Mouse (Mus musculus): ENCODE results near the gene Trappc6a. TPM values are rescaled to one million over a fixed set of nuclear protein-coding genes. Genes with fewer than 3 reads are reported as not detected.

Trappc6a gene
- polyA plus RNA-seq, 1 experiment from 2014 or later: 51.7 TPM

- Histone ChIP-seq H3K27ac (replicated peaks; ENCODE audit: low read depth, low read length) (peak overlapping the region; percentile 78), H3K4me1 (ENCODE audit: control insufficient read depth, insufficient read depth, low read length) (peaks cover 12% of the 10 kb centered on the region), H3K36me3 (replicated peaks; ENCODE audit: control insufficient read depth, insufficient read depth, low read depth, low read length) (peaks cover 8% of the 10 kb centered on the region), H3K27me3 (ENCODE audit: control insufficient read depth, insufficient read depth, low read length) (no peaks in the 10 kb centered on the region), H3K9me3 (replicated peaks; ENCODE audit: control insufficient read depth, low read length) (no peaks in the 10 kb centered on the region), H3K4me3 (ENCODE audit: low read depth, low read length) (peak overlapping the region; percentile 96), H3K4me2 (ENCODE audit: low read depth, low read length) (peak overlapping the region; percentile 87), H3K9ac (replicated peaks; ENCODE audit: low read length) (peak overlapping the region; percentile 94)
- WGBS: under 1% methylated on average over 102 of the region's 102 CpGs
- DNase-seq (ENCODE audit: low spot score): peak; percentile 96
- peak; percentile 37; the same call in 1 of the 2 replicates for ATAC-seq (replicated peaks; ENCODE audit: insufficient number of reproducible peaks, low FRiP score, low TSS enrichment, low read depth)
Observed at GRCm38 (mm10) chr7:19561765-19562642, 53.8 kb downstream of the Trappc6a start.

DNA sequence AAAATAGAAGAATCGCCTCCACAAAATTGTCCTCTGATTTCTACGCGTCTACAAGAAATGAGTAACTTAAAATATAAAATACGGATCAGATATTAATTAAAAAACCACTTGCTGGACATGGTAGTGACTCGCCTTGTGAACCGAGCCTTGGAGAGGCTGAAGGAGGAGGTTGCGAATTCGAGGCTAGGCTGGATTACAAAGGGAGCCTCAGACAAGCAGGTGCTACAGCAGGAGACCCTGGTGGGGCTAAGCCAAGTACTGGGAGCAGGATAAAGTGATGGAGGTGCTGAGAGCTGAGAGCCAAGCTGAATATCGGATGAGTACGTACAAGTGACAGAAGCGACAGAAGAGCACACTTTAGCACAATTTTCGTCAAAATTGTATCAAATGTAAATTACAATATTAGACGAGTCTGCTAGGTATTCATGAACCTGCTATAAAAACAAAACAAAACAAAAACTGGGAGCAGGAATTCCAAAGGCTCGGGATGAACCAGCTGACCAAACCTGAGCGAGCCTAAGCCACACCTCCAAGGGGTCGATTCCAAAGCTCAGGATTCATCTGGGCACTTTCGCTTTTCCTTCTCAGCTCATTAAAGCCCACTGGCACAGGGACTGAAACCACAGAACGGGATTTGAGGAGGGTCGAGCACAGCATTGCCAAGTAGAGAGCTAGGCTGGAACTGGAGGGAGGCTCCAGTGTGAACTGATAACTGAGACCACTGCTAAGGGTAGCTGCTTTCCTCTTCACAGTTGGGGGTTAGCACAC, 54.6 kb downstream of the Trappc6a start, which contains the start of gene Ppp1r37:
TSS of gene Ppp1r37 (minus strand) at position 434 of the 768 bp plus-strand sequence.
- 4% methylated on average over 19 of the region's 19 CpGs for WGBS
- Histone ChIP-seq H3K27ac (replicated peaks; ENCODE audit: low read depth, low read length) (peak within 1 kb of the TSS; percentile 78), H3K9ac (replicated peaks; ENCODE audit: low read length) (peak within 1 kb of the TSS; percentile 94), H3K9me3 (replicated peaks; ENCODE audit: control insufficient read depth, low read length) (no peaks in the 10 kb centered on the region), H3K4me3 (ENCODE audit: low read depth, low read length) (peak within 1 kb of the TSS; percentile 96), H3K4me2 (ENCODE audit: low read depth, low read length) (peak within 1 kb of the TSS; percentile 87), H3K27me3 (ENCODE audit: control insufficient read depth, insufficient read depth, low read length) (no peaks in the 10 kb centered on the region), H3K4me1 (ENCODE audit: control insufficient read depth, insufficient read depth, low read length) (peaks cover 12% of the 10 kb centered on the region), H3K36me3 (replicated peaks; ENCODE audit: control insufficient read depth, insufficient read depth, low read depth, low read length) (peaks cover 8% of the 10 kb centered on the region)
- DNase-seq (ENCODE audit: low spot score): peak; percentile 62
- no peak; the same call in 1 of the 2 replicates for ATAC-seq (replicated peaks; ENCODE audit: insufficient number of reproducible peaks, low FRiP score, low TSS enrichment, low read depth)

DNA sequence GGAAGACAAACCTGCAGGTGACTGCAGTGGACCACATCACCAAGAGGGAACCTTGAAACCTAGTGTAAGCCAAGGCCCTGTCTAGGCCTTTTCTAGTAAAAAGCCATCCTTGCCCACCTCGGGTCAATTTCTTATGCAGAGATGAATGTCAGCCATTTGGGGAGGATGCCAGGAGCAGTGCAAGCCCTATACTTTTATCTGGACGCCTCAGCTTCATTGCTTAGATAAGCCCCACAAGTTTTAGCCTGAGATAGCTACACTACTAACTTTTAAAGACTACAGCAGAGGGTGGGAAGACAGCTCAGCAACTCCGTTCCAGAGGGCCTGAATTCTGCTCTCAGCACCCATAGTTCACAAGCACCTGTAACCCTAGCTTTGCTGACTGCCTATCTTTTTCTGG, 55.7 kb downstream of the Trappc6a start:
- Histone ChIP-seq H3K27ac (replicated peaks; ENCODE audit: low read depth, low read length) (no peak overlapping the region), H3K4me1 (ENCODE audit: control insufficient read depth, insufficient read depth, low read length) (peaks cover 12% of the 10 kb centered on the region), H3K4me3 (ENCODE audit: low read depth, low read length) (no peak overlapping the region), H3K27me3 (ENCODE audit: control insufficient read depth, insufficient read depth, low read length) (no peaks in the 10 kb centered on the region), H3K9ac (replicated peaks; ENCODE audit: low read length) (no peak overlapping the region), H3K4me2 (ENCODE audit: low read depth, low read length) (no peak overlapping the region), H3K36me3 (replicated peaks; ENCODE audit: control insufficient read depth, insufficient read depth, low read depth, low read length) (peaks cover 8% of the 10 kb centered on the region), H3K9me3 (replicated peaks; ENCODE audit: control insufficient read depth, low read length) (no peaks in the 10 kb centered on the region)
- DNase-seq (ENCODE audit: low spot score): no peak
- WGBS: 83% methylated on average over 3 of the region's 3 CpGs
- ATAC-seq (replicated peaks; ENCODE audit: insufficient number of reproducible peaks, low FRiP score, low TSS enrichment, low read depth): no peak

DNA sequence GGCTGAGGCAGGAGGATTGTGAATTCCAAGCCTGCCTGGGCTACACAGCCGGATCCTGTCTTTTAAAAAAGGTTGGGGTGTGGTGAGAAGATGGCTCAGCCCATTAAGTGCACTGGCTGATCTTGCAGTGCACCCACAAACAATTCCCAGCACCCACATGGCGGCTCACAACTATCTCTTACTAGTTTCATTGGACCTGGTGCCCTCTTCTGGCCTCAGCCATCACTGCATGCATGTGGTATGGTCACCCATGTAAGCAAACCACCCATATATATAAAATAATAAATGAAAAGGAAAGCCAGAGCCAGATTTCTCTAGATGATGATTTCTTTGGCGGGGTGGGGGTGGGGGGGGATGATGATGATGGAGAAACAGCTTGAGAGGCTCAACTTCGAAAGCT, 56.3 kb downstream of the Trappc6a start:
- H3K4me1 ChIP-seq (ENCODE audit: control insufficient read depth, insufficient read depth, low read length): peaks cover 7% of the 10 kb centered on the region
- no peak for ATAC-seq (replicated peaks; ENCODE audit: insufficient number of reproducible peaks, low FRiP score, low TSS enrichment, low read depth)
- WGBS: 83% methylated on average over 4 of the region's 4 CpGs
- no peaks in the 10 kb centered on the region for H3K9me3 ChIP-seq (replicated peaks; ENCODE audit: control insufficient read depth, low read length)
- no peak overlapping the region for H3K4me3 ChIP-seq (ENCODE audit: low read depth, low read length)
- H3K27ac ChIP-seq (replicated peaks; ENCODE audit: low read depth, low read length): no peak overlapping the region
- peaks cover 8% of the 10 kb centered on the region for H3K36me3 ChIP-seq (replicated peaks; ENCODE audit: control insufficient read depth, insufficient read depth, low read depth, low read length)
- H3K9ac ChIP-seq (replicated peaks; ENCODE audit: low read length): no peak overlapping the region
- H3K4me2 ChIP-seq (ENCODE audit: low read depth, low read length): no peak overlapping the region
- no peak for DNase-seq (ENCODE audit: low spot score)
- H3K27me3 ChIP-seq (ENCODE audit: control insufficient read depth, insufficient read depth, low read length): no peaks in the 10 kb centered on the region

Other genes starting within 250 kb of the Trappc6a start
- gene Vasp, start 236.6 kb upstream of the Trappc6a start, polyA plus RNA-seq (2014; fragmentation: Nextera tagmentation; extraction: Ambion mirVana): 53.2 and 54.9 TPM in 2 replicates
- not detected in 2 replicates for gene Ppm1n, start 228.3 kb upstream of the Trappc6a start, polyA plus RNA-seq (2014; fragmentation: Nextera tagmentation; extraction: Ambion mirVana)
- gene Rtn2, start 225.8 kb upstream of the Trappc6a start, polyA plus RNA-seq (2014; fragmentation: Nextera tagmentation; extraction: Ambion mirVana): 15.8 and 17.5 TPM in 2 replicates
- gene Fosb, start 198.3 kb upstream of the Trappc6a start, polyA plus RNA-seq (2014; fragmentation: Nextera tagmentation; extraction: Ambion mirVana): not detected in 2 replicates
- 87.1 and 94.5 TPM in 2 replicates for gene Ercc1, start 163.6 kb upstream of the Trappc6a start, polyA plus RNA-seq (2014; fragmentation: Nextera tagmentation; extraction: Ambion mirVana)
- 20.1 and 21.5 TPM in 2 replicates for gene Cd3eap, start 148.9 kb upstream of the Trappc6a start, polyA plus RNA-seq (2014; fragmentation: Nextera tagmentation; extraction: Ambion mirVana)
- 4.7 and 5.2 TPM in 2 replicates for gene Ppp1r13l, start 148.6 kb upstream of the Trappc6a start, polyA plus RNA-seq (2014; fragmentation: Nextera tagmentation; extraction: Ambion mirVana)
- gene Ercc2, start 126.4 kb upstream of the Trappc6a start, polyA plus RNA-seq (2014; fragmentation: Nextera tagmentation; extraction: Ambion mirVana): 7.1 and 8.2 TPM in 2 replicates
- 3.9 and 5.6 TPM in 2 replicates for gene Klc3, start 104.3 kb upstream of the Trappc6a start, polyA plus RNA-seq (2014; fragmentation: Nextera tagmentation; extraction: Ambion mirVana)
- 0.17 TPM in 1 of 2 replicates, not detected in the other for gene Ckm, start 103.6 kb upstream of the Trappc6a start, polyA plus RNA-seq (2014; fragmentation: Nextera tagmentation; extraction: Ambion mirVana)
- gene Mark4, start 49.6 kb upstream of the Trappc6a start, polyA plus RNA-seq (2014; fragmentation: Nextera tagmentation; extraction: Ambion mirVana): 7.9 and 8.6 TPM in 2 replicates
- gene Exoc3l2, start 45.1 kb upstream of the Trappc6a start, polyA plus RNA-seq (2014; fragmentation: Nextera tagmentation; extraction: Ambion mirVana): 1.2 and 1.7 TPM in 2 replicates
- gene Bloc1s3, start within 50 bp of the Trappc6a start, polyA plus RNA-seq (2014; fragmentation: Nextera tagmentation; extraction: Ambion mirVana): 2.3 and 2.6 TPM in 2 replicates
- 0.08 TPM in 1 of 2 replicates, not detected in the other for gene Nkpd1, start 9.4 kb downstream of the Trappc6a start, polyA plus RNA-seq (2014; fragmentation: Nextera tagmentation; extraction: Ambion mirVana)
- 3.6 and 3.7 TPM in 2 replicates for gene Ppp1r37, start 54.7 kb downstream of the Trappc6a start, polyA plus RNA-seq (2014; fragmentation: Nextera tagmentation; extraction: Ambion mirVana)
- 0.22 and 0.31 TPM in 2 replicates for gene Zfp296, start 68.9 kb downstream of the Trappc6a start, polyA plus RNA-seq (2014; fragmentation: Nextera tagmentation; extraction: Ambion mirVana)
- gene Gemin7, start 69.2 kb downstream of the Trappc6a start, polyA plus RNA-seq (2014; fragmentation: Nextera tagmentation; extraction: Ambion mirVana): 158 and 167 TPM in 2 replicates
- gene Clasrp, start 96.1 kb downstream of the Trappc6a start, polyA plus RNA-seq (2014; fragmentation: Nextera tagmentation; extraction: Ambion mirVana): 36.0 and 37.4 TPM in 2 replicates
- gene Relb, start 121.0 kb downstream of the Trappc6a start, polyA plus RNA-seq (2014; fragmentation: Nextera tagmentation; extraction: Ambion mirVana): 3.8 and 4.3 TPM in 2 replicates
- gene Clptm1, start 156.6 kb downstream of the Trappc6a start, polyA plus RNA-seq (2014; fragmentation: Nextera tagmentation; extraction: Ambion mirVana): 92.5 and 94.7 TPM in 2 replicates
- gene Apoc2, start 169.5 kb downstream of the Trappc6a start, polyA plus RNA-seq (2014; fragmentation: Nextera tagmentation; extraction: Ambion mirVana): 0.41 and 0.82 TPM in 2 replicates
- not detected in 2 replicates for gene Gm44805, start 173.0 kb downstream of the Trappc6a start, polyA plus RNA-seq (2014; fragmentation: Nextera tagmentation; extraction: Ambion mirVana)
- not detected in 2 replicates for gene Apoc4, start 173.1 kb downstream of the Trappc6a start, polyA plus RNA-seq (2014; fragmentation: Nextera tagmentation; extraction: Ambion mirVana)
- gene Apoc1, start 184.3 kb downstream of the Trappc6a start, polyA plus RNA-seq (2014; fragmentation: Nextera tagmentation; extraction: Ambion mirVana): 5.4 and 6.1 TPM in 2 replicates
- 180 and 210 TPM in 2 replicates for gene Apoe, start 190.8 kb downstream of the Trappc6a start, polyA plus RNA-seq (2014; fragmentation: Nextera tagmentation; extraction: Ambion mirVana)
- gene Tomm40, start 207.0 kb downstream of the Trappc6a start, polyA plus RNA-seq (2014; fragmentation: Nextera tagmentation; extraction: Ambion mirVana): 123 and 131 TPM in 2 replicates
- gene Nectin2, start 242.1 kb downstream of the Trappc6a start, polyA plus RNA-seq (2014; fragmentation: Nextera tagmentation; extraction: Ambion mirVana): 69.8 and 73.0 TPM in 2 replicates